Mouse (Mus musculus): Measurements from ENCODE around the gene Cdc7. TPM values are rescaled to one million over a fixed set of nuclear protein-coding genes. Genes with fewer than 3 reads are reported as not detected.
A peak's percentile ranks its signal among the peaks of the same experiment; 100 is the strongest.

Gene Cdc7
- polyA plus RNA-seq, 1 experiment from 2014 or later = 59.7 TPM

DNA sequence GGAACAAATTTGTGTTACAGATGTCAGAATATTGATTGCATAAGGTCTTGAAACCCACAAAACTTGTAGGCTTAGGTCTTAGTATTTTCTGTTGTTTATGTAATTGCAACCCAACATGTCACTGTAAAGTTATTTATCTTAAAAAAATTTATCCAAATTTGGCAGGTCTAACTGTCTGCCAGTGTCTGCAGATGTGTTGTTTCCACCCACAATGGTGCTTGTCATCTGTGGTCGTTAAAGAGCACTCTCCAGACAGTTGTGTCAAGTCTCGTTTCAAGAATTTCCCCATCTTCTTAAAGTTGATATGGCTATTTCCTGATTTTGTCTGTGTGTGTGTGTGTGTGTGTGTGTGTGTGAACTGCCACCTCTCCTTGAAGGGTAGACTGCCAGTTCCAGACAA is 21.5 kb downstream of the Cdc7 start:
- Histone ChIP-seq H3K4me1 (ENCODE audit: control insufficient read depth, insufficient read depth, low read length) (no peaks in the 10 kb centered on the region), H3K9ac (ENCODE audit: low read length) (no peak overlapping the region), H3K27me3 (ENCODE audit: control insufficient read depth, insufficient read depth, low read length) (no peaks in the 10 kb centered on the region), H3K4me3 (ENCODE audit: low read depth, low read length) (no peak overlapping the region), H3K36me3 (ENCODE audit: control insufficient read depth, insufficient read depth, low read length) (peaks cover 9% of the 10 kb centered on the region; the same call in 1 of the 2 replicates), H3K27ac (ENCODE audit: low read depth, low read length) (no peak overlapping the region), H3K9me3 (ENCODE audit: control insufficient read depth, low read length) (no peaks in the 10 kb centered on the region), H3K4me2 (ENCODE audit: low read depth) (no peak overlapping the region)
- ATAC-seq (ENCODE audit: insufficient read depth, low FRiP score, low TSS enrichment) (no peak), DNase-seq (ENCODE audit: low spot score) (no peak)
- WGBS = 76% methylated on average over 2 of the region's 2 CpGs

DNA sequence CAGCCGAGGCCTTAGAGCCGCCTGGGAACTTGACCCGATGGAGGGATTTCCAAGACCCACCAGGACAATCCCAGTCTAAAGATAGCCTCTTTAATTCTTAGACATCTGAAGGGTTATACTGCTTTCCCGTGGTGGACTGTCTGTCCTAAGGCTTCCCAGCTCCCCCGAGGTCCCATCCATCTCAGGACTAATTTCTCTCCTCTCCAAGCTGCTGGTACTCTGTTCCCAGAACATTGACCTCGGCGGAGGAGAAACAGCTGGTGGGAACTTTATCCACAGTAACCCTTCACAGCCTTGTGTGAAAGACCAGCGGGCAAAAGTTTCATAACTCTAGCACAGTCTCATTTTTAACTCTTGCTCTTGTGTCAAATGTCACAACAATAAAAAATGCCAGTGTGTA is 25.1 kb downstream of the Cdc7 start:
- ATAC-seq (ENCODE audit: insufficient read depth, low FRiP score, low TSS enrichment) = no peak
- 0 out of 2 replicates have a peak, but pooled peaks cover 3% of the 10 kb centered on the region for H3K36me3 ChIP-seq (ENCODE audit: control insufficient read depth, insufficient read depth, low read length)
- DNase-seq (ENCODE audit: low spot score) = no peak
- H3K4me3 ChIP-seq (ENCODE audit: low read depth, low read length) = no peak overlapping the region
- H3K27ac ChIP-seq (ENCODE audit: low read depth, low read length) = no peak overlapping the region
- 64% methylated on average over 8 of the region's 8 CpGs for WGBS
- no peaks in the 10 kb centered on the region for H3K4me1 ChIP-seq (ENCODE audit: control insufficient read depth, insufficient read depth, low read length)
- no peak overlapping the region for H3K4me2 ChIP-seq (ENCODE audit: low read depth)
- no peaks in the 10 kb centered on the region for H3K9me3 ChIP-seq (ENCODE audit: control insufficient read depth, low read length)
- no peak overlapping the region for H3K9ac ChIP-seq (ENCODE audit: low read length)
- no peaks in the 10 kb centered on the region for H3K27me3 ChIP-seq (ENCODE audit: control insufficient read depth, insufficient read depth, low read length)

DNA sequence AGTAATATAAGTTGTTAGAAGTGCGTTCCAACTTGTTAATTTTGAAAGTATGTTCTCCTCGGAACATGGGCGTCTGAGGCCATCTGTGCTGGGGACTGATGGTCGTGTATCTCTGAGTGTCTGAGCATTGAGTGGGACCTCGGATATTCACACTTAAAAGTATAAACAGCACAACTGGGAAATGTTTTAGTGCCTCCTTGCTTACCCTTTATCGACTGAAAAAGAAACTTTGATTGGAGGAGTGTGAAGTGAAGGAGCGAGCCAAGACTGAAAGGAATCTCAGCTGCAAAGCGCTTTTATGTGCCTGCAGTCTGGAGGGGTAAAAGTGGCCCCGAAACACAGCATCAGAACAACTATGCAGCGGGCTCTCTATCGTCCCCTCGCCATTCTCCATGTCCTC is 25.7 kb downstream of the Cdc7 start:
- Histone ChIP-seq H3K4me3 (ENCODE audit: low read depth, low read length) (no peak overlapping the region), H3K9me3 (ENCODE audit: control insufficient read depth, low read length) (no peaks in the 10 kb centered on the region), H3K4me2 (ENCODE audit: low read depth) (no peak overlapping the region), H3K9ac (ENCODE audit: low read length) (no peak overlapping the region), H3K4me1 (ENCODE audit: control insufficient read depth, insufficient read depth, low read length) (no peaks in the 10 kb centered on the region), H3K27ac (ENCODE audit: low read depth, low read length) (no peak overlapping the region), H3K27me3 (ENCODE audit: control insufficient read depth, insufficient read depth, low read length) (no peaks in the 10 kb centered on the region), H3K36me3 (ENCODE audit: control insufficient read depth, insufficient read depth, low read length) (no peaks in the 10 kb centered on the region)
- DNase-seq (ENCODE audit: low spot score) (no peak), ATAC-seq (ENCODE audit: insufficient read depth, low FRiP score, low TSS enrichment) (no peak)
- 80% methylated on average over 12 of the region's 12 CpGs for WGBS

DNA sequence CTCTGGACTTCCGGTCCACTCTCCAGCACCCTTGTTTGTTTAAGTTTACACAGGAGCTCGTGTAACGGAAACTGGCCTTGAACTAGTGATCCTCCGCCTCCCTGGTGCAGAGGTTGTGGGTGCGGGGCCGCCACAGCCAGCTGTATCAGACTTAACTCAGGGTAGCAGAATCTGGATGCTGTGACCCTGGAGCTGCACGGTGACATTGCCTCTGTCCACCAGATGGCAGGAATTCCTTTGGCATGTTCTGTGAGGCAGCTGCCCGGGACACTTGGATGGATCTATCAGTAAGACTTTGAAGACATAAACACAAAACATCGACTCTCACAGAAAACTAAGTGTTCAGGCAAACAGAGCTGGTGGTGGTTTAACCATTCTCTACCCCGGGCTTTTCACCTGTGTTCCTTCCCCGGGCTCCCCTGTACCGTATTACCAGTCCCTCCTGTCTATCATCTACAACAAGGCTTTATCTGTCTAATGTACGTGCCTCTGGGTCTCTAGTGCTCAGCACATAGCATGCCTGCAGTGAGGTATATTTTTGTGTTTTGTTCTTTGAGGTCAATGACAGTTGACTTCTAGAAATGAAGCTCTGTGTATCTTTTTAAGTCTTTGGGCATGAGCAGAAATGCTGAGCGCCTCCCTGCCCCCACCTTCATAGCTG is 26.6 kb downstream of the Cdc7 start:
- H3K4me1 ChIP-seq (ENCODE audit: control insufficient read depth, insufficient read depth, low read length) = no peaks in the 10 kb centered on the region
- 50% methylated on average over 14 of the region's 14 CpGs for WGBS
- no peaks in the 10 kb centered on the region for H3K9me3 ChIP-seq (ENCODE audit: control insufficient read depth, low read length)
- DNase-seq (ENCODE audit: low spot score) (peak; percentile 67), ATAC-seq (ENCODE audit: insufficient read depth, low FRiP score, low TSS enrichment) (no peak)
- no peaks in the 10 kb centered on the region for H3K36me3 ChIP-seq (ENCODE audit: control insufficient read depth, insufficient read depth, low read length)
- no peak overlapping the region for H3K4me3 ChIP-seq (ENCODE audit: low read depth, low read length)
- H3K27ac ChIP-seq (ENCODE audit: low read depth, low read length) = no peak overlapping the region
- no peak overlapping the region for H3K4me2 ChIP-seq (ENCODE audit: low read depth)
- no peaks in the 10 kb centered on the region for H3K27me3 ChIP-seq (ENCODE audit: control insufficient read depth, insufficient read depth, low read length)
- no peak overlapping the region for H3K9ac ChIP-seq (ENCODE audit: low read length)

DNA sequence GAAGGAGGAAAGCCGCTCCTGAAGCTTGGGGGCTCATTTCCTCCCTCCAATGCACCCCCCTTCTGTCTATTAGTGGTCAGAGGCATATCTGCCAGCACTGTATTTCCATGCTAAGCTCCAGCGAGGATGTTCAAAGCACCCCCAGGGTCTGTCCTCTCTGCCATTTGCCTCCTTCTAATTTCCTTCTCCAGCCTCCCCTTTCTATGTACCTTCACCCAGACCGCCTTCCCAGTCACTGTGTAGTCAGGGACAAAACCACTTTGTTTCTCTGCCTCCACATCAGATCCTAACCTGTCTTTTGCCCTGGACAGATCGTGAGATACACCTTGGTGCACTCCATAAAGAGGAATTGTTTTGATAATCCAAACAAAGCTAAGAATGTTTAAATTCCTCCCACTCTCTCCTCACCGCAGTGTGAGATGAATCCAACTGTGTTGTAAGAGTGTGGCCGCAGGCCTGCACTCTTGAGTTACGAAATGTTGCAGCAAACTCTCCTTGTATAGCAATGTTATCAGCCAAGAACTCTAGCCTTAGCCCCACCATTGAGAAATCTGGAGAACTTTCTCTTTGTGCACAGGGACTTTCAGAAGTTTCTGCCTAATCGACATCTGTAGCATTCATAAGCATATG is 27.3 kb downstream of the Cdc7 start:
- no peak overlapping the region for H3K27ac ChIP-seq (ENCODE audit: low read depth, low read length)
- WGBS = 76% methylated on average over 8 of the region's 8 CpGs
- no peak overlapping the region for H3K9ac ChIP-seq (ENCODE audit: low read length)
- H3K27me3 ChIP-seq (ENCODE audit: control insufficient read depth, insufficient read depth, low read length) = no peaks in the 10 kb centered on the region
- no peaks in the 10 kb centered on the region for H3K4me1 ChIP-seq (ENCODE audit: control insufficient read depth, insufficient read depth, low read length)
- no peak overlapping the region for H3K4me2 ChIP-seq (ENCODE audit: low read depth)
- H3K4me3 ChIP-seq (ENCODE audit: low read depth, low read length) = no peak overlapping the region
- DNase-seq (ENCODE audit: low spot score) = no peak
- H3K9me3 ChIP-seq (ENCODE audit: control insufficient read depth, low read length) = no peaks in the 10 kb centered on the region
- no peak for ATAC-seq (ENCODE audit: insufficient read depth, low FRiP score, low TSS enrichment)
- no peaks in the 10 kb centered on the region for H3K36me3 ChIP-seq (ENCODE audit: control insufficient read depth, insufficient read depth, low read length)

DNA sequence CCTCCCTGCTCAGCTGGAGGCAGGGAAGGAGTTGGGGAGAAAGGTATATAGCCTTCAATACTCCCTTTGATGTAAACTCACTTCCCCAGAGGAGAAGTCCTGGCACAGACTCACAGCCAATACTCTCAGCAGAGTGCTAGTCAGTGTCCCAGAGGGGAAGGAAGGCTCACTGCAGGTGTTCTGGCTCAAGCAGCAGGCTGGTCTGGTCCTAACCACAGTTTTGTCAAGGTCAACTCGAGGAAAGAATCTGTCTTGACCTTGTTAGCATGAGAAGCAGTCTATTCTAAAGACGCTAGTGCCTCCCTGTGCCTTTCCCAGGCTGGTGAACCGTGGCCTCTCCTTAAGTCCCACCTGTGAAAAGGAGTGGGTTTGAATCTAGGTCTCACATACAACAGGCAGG is 30.6 kb downstream of the Cdc7 start:
- Histone ChIP-seq H3K9ac (ENCODE audit: low read length) (no peak overlapping the region), H3K4me1 (ENCODE audit: control insufficient read depth, insufficient read depth, low read length) (no peaks in the 10 kb centered on the region), H3K27ac (ENCODE audit: low read depth, low read length) (no peak overlapping the region), H3K27me3 (ENCODE audit: control insufficient read depth, insufficient read depth, low read length) (no peaks in the 10 kb centered on the region), H3K9me3 (ENCODE audit: control insufficient read depth, low read length) (no peaks in the 10 kb centered on the region), H3K36me3 (ENCODE audit: control insufficient read depth, insufficient read depth, low read length) (no peaks in the 10 kb centered on the region), H3K4me2 (ENCODE audit: low read depth) (no peak overlapping the region), H3K4me3 (ENCODE audit: low read depth, low read length) (no peak overlapping the region)
- DNase-seq (ENCODE audit: low spot score) (no peak), ATAC-seq (ENCODE audit: insufficient read depth, low FRiP score, low TSS enrichment) (no peak)
- WGBS = 19% methylated on average over 3 of the region's 3 CpGs

DNA sequence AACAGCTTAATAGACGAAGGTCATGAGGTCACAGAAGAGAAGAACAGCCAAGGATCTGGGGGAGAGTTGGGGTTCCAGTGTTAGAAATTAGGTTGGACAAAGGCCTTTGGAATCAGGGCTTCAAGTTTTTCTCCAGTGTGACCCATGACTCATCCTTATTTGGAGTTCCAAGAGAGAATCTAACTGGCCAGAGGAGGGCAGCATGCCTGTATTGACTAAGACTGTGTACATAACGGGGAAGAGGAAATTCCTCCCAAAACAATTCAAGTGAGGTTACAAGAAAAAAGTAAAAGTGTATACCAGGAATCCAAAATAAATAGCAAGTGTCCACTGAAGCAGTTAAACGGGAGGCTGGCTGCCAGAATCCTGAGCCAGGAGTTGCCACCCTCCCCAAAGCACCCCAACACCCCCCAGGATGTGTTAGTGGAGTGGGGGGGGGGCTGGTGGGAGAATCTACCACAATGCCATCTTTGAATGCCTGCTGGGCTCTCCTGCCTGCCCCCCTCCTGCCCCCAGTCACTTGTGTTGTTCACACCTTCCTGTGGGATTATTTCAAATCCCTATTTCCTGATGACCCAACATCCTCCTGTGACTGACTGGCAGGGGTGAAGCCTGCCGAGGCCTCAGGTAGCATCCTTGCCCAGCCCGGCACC is 31.9 kb downstream of the Cdc7 start:
- no peak overlapping the region for H3K4me3 ChIP-seq (ENCODE audit: low read depth, low read length)
- no peaks in the 10 kb centered on the region for H3K9me3 ChIP-seq (ENCODE audit: control insufficient read depth, low read length)
- WGBS = 53% methylated on average over 5 of the region's 5 CpGs
- H3K36me3 ChIP-seq (ENCODE audit: control insufficient read depth, insufficient read depth, low read length) = no peaks in the 10 kb centered on the region
- H3K27me3 ChIP-seq (ENCODE audit: control insufficient read depth, insufficient read depth, low read length) = no peaks in the 10 kb centered on the region
- H3K9ac ChIP-seq (ENCODE audit: low read length) = no peak overlapping the region
- H3K4me2 ChIP-seq (ENCODE audit: low read depth) = no peak overlapping the region
- DNase-seq (ENCODE audit: low spot score) (peak; percentile 56), ATAC-seq (ENCODE audit: insufficient read depth, low FRiP score, low TSS enrichment) (no peak)
- H3K4me1 ChIP-seq (ENCODE audit: control insufficient read depth, insufficient read depth, low read length) = no peaks in the 10 kb centered on the region
- H3K27ac ChIP-seq (ENCODE audit: low read depth, low read length) = no peak overlapping the region

DNA sequence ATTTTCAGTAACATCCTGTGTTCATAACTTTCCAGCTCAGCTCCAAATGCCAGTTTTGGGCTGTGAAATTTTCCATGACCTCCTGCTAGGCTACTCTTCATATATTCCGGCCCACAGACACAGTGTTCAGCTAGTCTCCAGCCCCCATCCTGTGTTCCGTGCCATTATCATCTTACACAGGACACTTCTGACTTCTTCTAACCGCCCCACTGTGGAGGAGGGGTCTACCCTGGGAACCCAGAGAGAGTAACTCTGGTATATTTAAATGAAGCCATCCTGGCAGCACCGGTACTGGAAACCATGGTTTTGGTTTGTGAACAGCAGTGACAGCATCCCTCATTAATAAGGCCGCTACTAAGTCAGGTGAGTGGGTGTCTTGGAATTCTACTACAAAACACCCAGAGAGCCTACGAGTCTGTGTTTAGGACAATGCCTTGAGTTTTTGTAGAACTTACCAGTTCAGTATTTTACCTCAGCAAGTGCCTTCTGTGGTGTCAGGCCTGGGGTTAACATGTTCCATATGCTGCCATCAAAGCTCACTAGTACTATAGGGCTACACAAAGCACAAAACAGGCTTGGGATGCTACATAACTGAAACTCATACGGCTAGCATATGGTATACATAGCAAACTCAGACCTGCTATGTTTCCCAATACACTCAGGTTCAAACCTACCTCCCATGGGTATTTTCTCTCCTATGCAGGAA is 32.6 kb downstream of the Cdc7 start:
- WGBS = 58% methylated on average over 7 of the region's 7 CpGs
- DNase-seq (ENCODE audit: low spot score) (no peak), ATAC-seq (ENCODE audit: insufficient read depth, low FRiP score, low TSS enrichment) (no peak)
- Histone ChIP-seq H3K27ac (ENCODE audit: low read depth, low read length) (no peak overlapping the region), H3K9ac (ENCODE audit: low read length) (no peak overlapping the region), H3K9me3 (ENCODE audit: control insufficient read depth, low read length) (no peaks in the 10 kb centered on the region), H3K27me3 (ENCODE audit: control insufficient read depth, insufficient read depth, low read length) (no peaks in the 10 kb centered on the region), H3K4me2 (ENCODE audit: low read depth) (no peak overlapping the region), H3K4me3 (ENCODE audit: low read depth, low read length) (no peak overlapping the region), H3K36me3 (ENCODE audit: control insufficient read depth, insufficient read depth, low read length) (no peaks in the 10 kb centered on the region), H3K4me1 (ENCODE audit: control insufficient read depth, insufficient read depth, low read length) (no peaks in the 10 kb centered on the region)

All from neural tube, embryonic 11.5 days (tissue).